In the genomic region with DNA sequence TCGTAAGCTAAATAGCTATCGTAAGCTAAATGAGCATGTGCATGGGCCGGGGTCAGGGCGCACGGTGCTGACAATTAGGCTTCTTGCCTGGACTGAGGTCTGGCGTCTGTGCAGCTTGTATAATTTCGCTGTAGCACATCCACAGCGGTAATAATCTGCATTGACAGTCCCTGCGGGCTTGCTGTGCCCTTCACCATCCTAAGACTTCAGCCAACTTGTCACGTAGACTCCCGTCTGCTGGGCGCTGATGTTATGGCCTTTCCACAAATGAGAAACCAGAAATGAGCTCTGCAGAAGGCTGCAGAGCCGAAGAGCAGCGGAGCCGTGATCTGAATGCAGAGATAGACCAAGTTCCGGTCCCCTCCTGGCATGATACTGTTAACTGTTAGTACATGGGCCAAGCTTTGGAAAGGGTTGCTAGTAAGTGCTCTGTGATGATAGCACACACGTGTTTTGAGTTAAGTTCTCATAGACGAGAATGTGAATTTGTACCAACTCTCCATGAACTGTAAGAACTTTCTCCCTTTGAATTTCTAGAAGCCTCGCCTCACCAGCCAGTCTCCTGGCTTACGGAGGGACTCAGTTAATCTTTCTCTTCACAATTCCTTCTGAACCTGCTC, we compare ENCODE assay signal across 28 mouse cellular contexts.
DNase-seq lines count a peak whose midpoint lies in the region; ATAC-seq and TF ChIP-seq lines count a peak whose summit lies in the region.
"Had no signal": no experiment of that assay in that cellular context is flagged by ENCODE, and none has a peak within 500 bp of the region (broad histone marks: within the 10 kb centered on the region; RNA-seq: fewer than 3 reads in every experiment).

No protein-coding gene starts in this region.

- H3K4me2 ChIP-seq in heart, embryonic 12.5 days: no peak overlapping the region
- H3K4me2 ChIP-seq in midbrain, postnatal 0 days (ENCODE audit: low read depth, low read length, poor library complexity, severe bottlenecking): no peak overlapping the region
- H3K4me2 ChIP-seq in embryonic facial prominence, embryonic 15.5 days (replicated peaks): no peak overlapping the region
- H3K4me2 ChIP-seq in stomach, postnatal 0 days (replicated peaks; ENCODE audit: low read depth): no peak overlapping the region
- H3K4me2 ChIP-seq: embryonic facial prominence, embryonic 12.5 days; forebrain, embryonic 12.5 days; limb, embryonic 15.5 days; liver, embryonic 13.5 days; midbrain, embryonic 13.5 days had no signal

- H3K4me1 ChIP-seq in heart, embryonic 12.5 days (replicated peaks): no peaks in the 10 kb centered on the region
- no peaks in the 10 kb centered on the region for H3K4me1 ChIP-seq in heart, embryonic 10.5 days
- peaks cover 3% of the 10 kb centered on the region; the same call in 1 of the 2 replicates for H3K4me1 ChIP-seq in midbrain, postnatal 0 days (ENCODE audit: insufficient read depth, low read length)
- peaks cover 4% of the 10 kb centered on the region; the same call in 1 of the 2 replicates for H3K4me1 ChIP-seq in midbrain, embryonic 10.5 days
- peaks cover 6% of the 10 kb centered on the region; the same call in 1 of the 2 replicates for H3K4me1 ChIP-seq in embryonic facial prominence, embryonic 15.5 days
- no peaks in the 10 kb centered on the region for H3K4me1 ChIP-seq in stomach, postnatal 0 days (replicated peaks; ENCODE audit: control insufficient read depth, insufficient read depth)
- H3K4me1 ChIP-seq: liver, embryonic 13.5 days had no signal

- no peak for ATAC-seq in heart, embryonic 12.5 days (ENCODE audit: insufficient number of reproducible peaks, low FRiP score)
- no peak for ATAC-seq in midbrain, postnatal 0 days (ENCODE audit: low FRiP score)
- ATAC-seq in embryonic facial prominence, embryonic 15.5 days (ENCODE audit: insufficient number of reproducible peaks, low FRiP score, low TSS enrichment, low read depth): no peak
- no peak for ATAC-seq in stomach, postnatal 0 days (ENCODE audit: low FRiP score, low TSS enrichment)
- ATAC-seq: CD4-positive, CD25-positive, alpha-beta regulatory T cell, adult 4 months; forebrain, postnatal 0 days; inflammation-experienced regulatory T-cells, adult 6 months; lung, postnatal 0 days; midbrain, embryonic 13.5 days had no signal

- H3K4me3 ChIP-seq in heart, embryonic 12.5 days: no peak overlapping the region
- no peak overlapping the region for H3K4me3 ChIP-seq in heart, embryonic 10.5 days
- no peak overlapping the region for H3K4me3 ChIP-seq in midbrain, postnatal 0 days (ENCODE audit: low read depth, low read length)
- H3K4me3 ChIP-seq in midbrain, embryonic 10.5 days: no peak overlapping the region
- H3K4me3 ChIP-seq in embryonic facial prominence, embryonic 15.5 days (replicated peaks): no peak overlapping the region
- no peak overlapping the region for H3K4me3 ChIP-seq in stomach, postnatal 0 days (ENCODE audit: low read depth, low read length)
- H3K4me3 ChIP-seq: embryonic facial prominence, embryonic 12.5 days; forebrain, embryonic 12.5 days; heart, adult 2 months; limb, embryonic 15.5 days; liver, embryonic 13.5 days; megakaryocyte, embryonic 14.5 days; midbrain, embryonic 13.5 days had no signal

- H3K36me3 ChIP-seq in heart, embryonic 12.5 days: peaks cover 11% of the 10 kb centered on the region
- H3K36me3 ChIP-seq in heart, embryonic 10.5 days: peaks cover 42% of the 10 kb centered on the region
- no peaks in the 10 kb centered on the region for H3K36me3 ChIP-seq in midbrain, postnatal 0 days (ENCODE audit: insufficient read depth, low read length)
- H3K36me3 ChIP-seq in midbrain, embryonic 10.5 days: peaks cover 64% of the 10 kb centered on the region
- H3K36me3 ChIP-seq in embryonic facial prominence, embryonic 15.5 days: 0 out of 2 replicates have a peak, but pooled peaks cover 11% of the 10 kb centered on the region
- no peaks in the 10 kb centered on the region; the same call in 1 of the 2 replicates for H3K36me3 ChIP-seq in stomach, postnatal 0 days (ENCODE audit: control insufficient read depth, insufficient read depth, low read length)
- H3K36me3 ChIP-seq: embryonic facial prominence, embryonic 12.5 days; limb, embryonic 15.5 days; liver, embryonic 13.5 days had no signal

- no peak for TF ChIP-seq EP300 in stomach, postnatal 0 days (optimal IDR thresholded peaks at IDR 0.05)

- no peak for DNase-seq in heart, embryonic 10.5 days (ENCODE audit: low spot score)
- peak; percentile 75 for DNase-seq in midbrain, postnatal 0 days (ENCODE audit: low spot score)
- no peak for DNase-seq in midbrain, embryonic 10.5 days (ENCODE audit: low spot score)
- peak; percentile 7 for DNase-seq in skeletal muscle tissue, adult 2 months (ENCODE audit: low read depth, low spot score)
- DNase-seq in stomach, postnatal 0 days (ENCODE audit: low spot score): no peak
- no peak for DNase-seq in right cerebral cortex, adult 2 months (ENCODE audit: low spot score in 2 of 2)
- DNase-seq: adrenal gland, postnatal 10 days; cerebellum, adult 11-12 months; cerebellum, postnatal 25 days; forebrain, postnatal 0 days; heart, adult 2 months; heart, postnatal 14 days; kidney, adult 18-20 months; liver, embryonic 13.5 days; lung, adult 18-20 months; lung, postnatal 4 days; right cerebral cortex, adult 18-20 months had no signal

- H3K9ac ChIP-seq in heart, embryonic 12.5 days: no peak overlapping the region
- no peak overlapping the region for H3K9ac ChIP-seq in midbrain, postnatal 0 days (replicated peaks; ENCODE audit: low read length, poor library complexity, severe bottlenecking)
- H3K9ac ChIP-seq in embryonic facial prominence, embryonic 15.5 days: no peak overlapping the region
- H3K9ac ChIP-seq in stomach, postnatal 0 days (ENCODE audit: low read length): no peak overlapping the region
- H3K9ac ChIP-seq: embryonic facial prominence, embryonic 12.5 days; forebrain, embryonic 12.5 days; forebrain, postnatal 0 days; limb, embryonic 15.5 days; liver, embryonic 13.5 days; midbrain, embryonic 13.5 days had no signal

- TF ChIP-seq CTCF in midbrain, postnatal 0 days (IDR thresholded peaks at IDR 0.05): no peak
- no peak for TF ChIP-seq CTCF in stomach, postnatal 0 days (IDR thresholded peaks at IDR 0.05; ENCODE audit: low read depth)

- H3K27me3 ChIP-seq in heart, embryonic 12.5 days (replicated peaks): no peaks in the 10 kb centered on the region
- no peaks in the 10 kb centered on the region for H3K27me3 ChIP-seq in heart, embryonic 10.5 days (ENCODE audit: insufficient read depth, poor library complexity, severe bottlenecking)
- H3K27me3 ChIP-seq in midbrain, postnatal 0 days (ENCODE audit: insufficient read depth, low read length): no peaks in the 10 kb centered on the region
- H3K27me3 ChIP-seq in midbrain, embryonic 10.5 days (ENCODE audit: low read depth, poor library complexity, severe bottlenecking): no peaks in the 10 kb centered on the region
- no peaks in the 10 kb centered on the region for H3K27me3 ChIP-seq in embryonic facial prominence, embryonic 15.5 days
- no peaks in the 10 kb centered on the region for H3K27me3 ChIP-seq in stomach, postnatal 0 days (ENCODE audit: control insufficient read depth, insufficient read depth, low read length)
- H3K27me3 ChIP-seq: embryonic facial prominence, embryonic 12.5 days; forebrain, embryonic 12.5 days; liver, embryonic 13.5 days; midbrain, embryonic 13.5 days had no signal

- H3K9me3 ChIP-seq in heart, embryonic 12.5 days (replicated peaks): no peaks in the 10 kb centered on the region
- no peaks in the 10 kb centered on the region for H3K9me3 ChIP-seq in heart, embryonic 10.5 days
- no peaks in the 10 kb centered on the region for H3K9me3 ChIP-seq in midbrain, postnatal 0 days (ENCODE audit: low read length)
- H3K9me3 ChIP-seq in midbrain, embryonic 10.5 days (replicated peaks): no peaks in the 10 kb centered on the region
- H3K9me3 ChIP-seq in embryonic facial prominence, embryonic 15.5 days (replicated peaks): no peaks in the 10 kb centered on the region
- no peaks in the 10 kb centered on the region for H3K9me3 ChIP-seq in stomach, postnatal 0 days (ENCODE audit: control insufficient read depth, low read length)
- H3K9me3 ChIP-seq: embryonic facial prominence, embryonic 12.5 days; forebrain, embryonic 12.5 days; limb, embryonic 15.5 days; liver, embryonic 13.5 days; megakaryocyte, embryonic 14.5 days; midbrain, embryonic 13.5 days had no signal

- WGBS in heart, embryonic 12.5 days: 80% methylated on average over 20 of the region's 20 CpGs
- WGBS in heart, embryonic 10.5 days: 90% methylated on average over 20 of the region's 20 CpGs
- WGBS in midbrain, postnatal 0 days: 78% methylated on average over 20 of the region's 20 CpGs
- WGBS in midbrain, embryonic 10.5 days: 91% methylated on average over 20 of the region's 20 CpGs
- WGBS in embryonic facial prominence, embryonic 15.5 days: 65% methylated on average over 20 of the region's 20 CpGs
- WGBS in stomach, postnatal 0 days: 92% methylated on average over 20 of the region's 20 CpGs

- peak overlapping the region; percentile 33; the same call in 1 of the 2 replicates for H3K27ac ChIP-seq in heart, embryonic 12.5 days (ENCODE audit: poor library complexity, severe bottlenecking)
- H3K27ac ChIP-seq in heart, embryonic 10.5 days: no peak overlapping the region
- no peak overlapping the region for H3K27ac ChIP-seq in midbrain, postnatal 0 days (ENCODE audit: low read depth, low read length)
- no peak overlapping the region for H3K27ac ChIP-seq in midbrain, embryonic 10.5 days (replicated peaks)
- H3K27ac ChIP-seq in embryonic facial prominence, embryonic 15.5 days (replicated peaks): peak overlapping the region; percentile 45
- H3K27ac ChIP-seq in stomach, postnatal 0 days (replicated peaks): no peak overlapping the region
- H3K27ac ChIP-seq: embryonic facial prominence, embryonic 12.5 days; forebrain, embryonic 12.5 days; heart, adult 2 months; kidney, postnatal 0 days; limb, embryonic 15.5 days; liver, embryonic 13.5 days; midbrain, embryonic 13.5 days had no signal

Comparison
In these comparisons a context has a peak if more than half of its experiments do, and no peak if none do; other contexts are left out.
1. H3K27ac ChIP-seq: peak in heart, embryonic 12.5 days (single experiment) and embryonic facial prominence, embryonic 15.5 days (single experiment); none in heart, embryonic 10.5 days (single experiment), midbrain, postnatal 0 days (single experiment), midbrain, embryonic 10.5 days (single experiment) and stomach, postnatal 0 days (single experiment).
2. DNase-seq: peak in midbrain, postnatal 0 days (single experiment) and skeletal muscle tissue, adult 2 months (single experiment); none in heart, embryonic 10.5 days (single experiment), midbrain, embryonic 10.5 days (single experiment), stomach, postnatal 0 days (single experiment) and right cerebral cortex, adult 2 months (0 of 2).